Mouse (Mus musculus) lung, adult 2 months (tissue): ENCODE measurements at regions not wholly inside any gene's neighbourhood (a gene's known extent, or its start where the extent isn't known, plus 50 kb on each side); places are given as distances from the start of the nearest gene placed in this dataset.

Experiments
- DNase-seq: peaks from one replicate; pipeline ENCODE4 v3.0.0; 2022
- H3K4me1 ChIP-seq: fragments of 200-500 bp; 2 replicates; pipeline ENCODE4 v1.6.1; 2011; ENCODE audit warnings: low read length; ENCODE audit not compliant: control insufficient read depth, insufficient read depth
- H3K4me3 ChIP-seq: fragments of 200-500 bp; replicated peaks from 2 replicates; pipeline ENCODE3; 2011; ENCODE audit warnings: low read depth, mild to moderate bottlenecking, control low read depth, low read length; ENCODE audit errors: extremely low read depth
- CTCF ChIP-seq: fragments of 200-500 bp; IDR thresholded peaks from 2 replicates; pipeline ENCODE4 v1.5.1; 2011; ENCODE audit warnings: mild to moderate bottlenecking, low read length, control low read depth; ENCODE audit not compliant: insufficient read depth
- POLR2A ChIP-seq: fragments of 200-500 bp; IDR thresholded peaks from 2 replicates; pipeline ENCODE4 v1.6.1; 2011; ENCODE audit warnings: low read depth, mild to moderate bottlenecking, control low read depth, low read length, borderline replicate concordance; ENCODE audit errors: extremely low read depth
- WGBS: fragments of 180-500 bp; shearing (Covaris S2); methylation state at CpG from one replicate; pipeline ENCODE4 v1.1.7; 2018; 5-methylcytosine and 5-hydroxymethylcytosine counted together

GRCm38 (mm10) chr6:120594463-120594862 lies 63.3 kb upstream of the Hdhd5 start:
- 90% methylated on average over 8 of the region's 8 CpGs for WGBS
- no peaks in the 10 kb centered on the region for H3K4me1 ChIP-seq
- DNase-seq = no peak
- TF ChIP-seq CTCF (no peak), POLR2A (no peak)
- H3K4me3 ChIP-seq = no peak overlapping the region

- no peak for DNase-seq
- Histone ChIP-seq H3K4me1 (no peaks in the 10 kb centered on the region), H3K4me3 (no peak overlapping the region)
- 51% methylated on average over 7 of the region's 7 CpGs for WGBS
- no peak for TF ChIP-seq POLR2A
- TF ChIP-seq CTCF = no peak
Observed at GRCm38 (mm10) chr6:120592705-120593104, 61.6 kb upstream of the Hdhd5 start.

GRCm38 (mm10) chr6:120592031-120592681 lies 61.0 kb upstream of the Hdhd5 start:
- no peak overlapping the region for H3K4me3 ChIP-seq
- no peak for DNase-seq
- 11% methylated on average over 17 of the region's 17 CpGs for WGBS

GRCm38 (mm10) chr6:120590191-120590590 lies 59.1 kb upstream of the Hdhd5 start:
- no peak for DNase-seq

More at GRCm38 (mm10) chr6:120592031-120592681, 61.0 kb upstream of the Hdhd5 start:
- no peaks in the 10 kb centered on the region for H3K4me1 ChIP-seq
- TF ChIP-seq CTCF = no peak
- no peak for TF ChIP-seq POLR2A

GRCm38 (mm10) chr6:120588701-120589659 lies 57.9 kb upstream of the Hdhd5 start:
- no peak overlapping the region for H3K4me3 ChIP-seq
- H3K4me1 ChIP-seq = no peaks in the 10 kb centered on the region
- TF ChIP-seq POLR2A (no peak), CTCF (no peak)
- WGBS = 77% methylated on average over 11 of the region's 11 CpGs
- DNase-seq = no peak

More at GRCm38 (mm10) chr6:120590191-120590590, 59.1 kb upstream of the Hdhd5 start:
- H3K4me1 ChIP-seq = no peaks in the 10 kb centered on the region
- H3K4me3 ChIP-seq = no peak overlapping the region
- TF ChIP-seq CTCF (no peak), POLR2A (no peak)
- 68% methylated on average over 2 of the region's 2 CpGs for WGBS

- TF ChIP-seq CTCF (no peak), POLR2A (no peak)
- 64% methylated on average over 2 of the region's 2 CpGs for WGBS
- no peak for DNase-seq
- Histone ChIP-seq H3K4me3 (no peak overlapping the region), H3K4me1 (no peaks in the 10 kb centered on the region)
Observed at GRCm38 (mm10) chr6:120585941-120586280, 54.8 kb upstream of the Hdhd5 start.

- DNase-seq = no peak
- H3K4me3 ChIP-seq = no peak overlapping the region
- 53% methylated on average over 9 of the region's 9 CpGs for WGBS
- TF ChIP-seq POLR2A (no peak), CTCF (no peak)
- H3K4me1 ChIP-seq = no peaks in the 10 kb centered on the region
Observed at GRCm38 (mm10) chr6:120585118-120585940, 54.2 kb upstream of the Hdhd5 start.

- WGBS = 79% methylated on average over 2 of the region's 2 CpGs
- H3K4me3 ChIP-seq = no peak overlapping the region
- H3K4me1 ChIP-seq = peaks cover 3% of the 10 kb centered on the region; the same call in 1 of the 2 replicates
- DNase-seq = no peak
- TF ChIP-seq CTCF = no peak
- no peak for TF ChIP-seq POLR2A
Observed at GRCm38 (mm10) chr6:120581748-120582147, 50.6 kb upstream of the Hdhd5 start.
